Mouse (Mus musculus): Measurements from ENCODE around the gene Ube2r2. TPM values are rescaled to one million over a fixed set of nuclear protein-coding genes. Genes with fewer than 3 reads are reported as not detected.

Ube2r2 gene
- polyA plus RNA-seq, 1 experiment: 37.7 TPM

DNA sequence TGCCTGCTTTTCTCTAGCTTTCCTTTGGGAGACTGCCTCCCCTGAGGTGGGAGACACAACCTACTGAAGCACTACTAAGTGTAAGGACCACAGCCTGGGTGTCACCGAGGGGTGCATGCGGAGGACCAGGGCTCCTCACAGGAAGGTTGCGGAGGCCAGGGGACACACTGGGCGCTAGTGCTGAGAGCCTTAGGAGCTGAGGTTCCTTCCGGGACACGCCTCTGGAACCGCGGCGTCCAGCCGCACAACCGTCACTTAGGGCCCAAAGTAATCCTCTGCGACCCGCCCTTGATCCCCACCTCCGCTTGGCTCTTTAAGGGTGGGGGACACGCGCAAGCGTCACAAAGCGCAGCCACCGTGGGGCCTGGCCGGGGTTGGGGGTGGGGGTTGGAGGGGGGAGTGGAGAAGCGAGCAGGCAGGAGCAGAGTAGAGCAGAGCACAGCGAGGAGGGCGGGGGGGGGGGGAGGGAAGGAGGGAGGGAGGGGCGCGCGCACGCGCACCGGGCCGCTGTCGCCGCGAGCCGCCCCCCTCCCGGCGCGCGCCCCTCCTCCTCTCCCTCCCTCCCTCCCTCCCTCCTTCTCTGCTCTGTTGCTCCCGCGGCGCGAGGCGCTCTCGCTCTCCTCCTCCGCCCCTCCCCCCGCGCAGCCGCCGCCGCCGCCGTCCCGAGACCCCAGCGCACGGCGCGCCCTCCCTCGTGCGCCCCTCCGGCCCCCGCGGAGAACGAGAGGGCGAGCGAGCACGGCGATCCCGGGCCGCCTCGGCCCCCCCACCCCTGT is 420 bp upstream of the Ube2r2 start:
- Histone ChIP-seq H3K4me3 (replicated peaks; ENCODE audit: extremely low read depth, low read depth, low read length) (peak overlapping the region; percentile 90), H3K4me1 (ENCODE audit: control insufficient read depth, insufficient read depth, low read length) (peaks cover 4% of the 10 kb centered on the region)
- 1% methylated on average over 35 of the region's 70 CpGs for WGBS
- DNase-seq: peak; percentile 82
- TF ChIP-seq POLR2A (IDR thresholded peaks at IDR 0.05; ENCODE audit: borderline replicate concordance, extremely low read depth, low read depth, low read length) (peak; percentile 74; the same call in 1 of the 2 replicates), CTCF (IDR thresholded peaks at IDR 0.05; ENCODE audit: insufficient read depth, low read length) (no peak)

DNA sequence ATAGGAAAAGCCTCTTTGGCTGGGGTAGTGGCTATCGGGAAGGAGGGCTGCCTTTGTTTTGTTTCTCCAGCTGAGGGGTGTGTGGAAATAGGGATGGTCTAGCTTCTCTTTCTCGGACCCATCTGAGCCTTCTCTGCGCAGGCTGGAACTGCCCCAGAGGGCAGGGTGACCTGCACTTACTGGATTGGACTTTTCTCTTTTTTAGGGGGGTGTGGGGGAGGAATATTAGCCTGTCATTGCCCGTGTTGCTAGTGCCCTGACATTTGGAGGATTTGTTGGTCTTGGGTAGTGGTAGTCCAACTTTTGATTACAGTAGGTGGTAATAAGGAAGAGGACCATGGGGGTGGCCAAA is 887 bp downstream of the Ube2r2 start:
- DNase-seq: no peak
- peaks cover 4% of the 10 kb centered on the region for H3K4me1 ChIP-seq (ENCODE audit: control insufficient read depth, insufficient read depth, low read length)
- H3K4me3 ChIP-seq (replicated peaks; ENCODE audit: extremely low read depth, low read depth, low read length): peak overlapping the region; percentile 90
- WGBS: 2% methylated on average over 4 of the region's 4 CpGs
- TF ChIP-seq POLR2A (IDR thresholded peaks at IDR 0.05; ENCODE audit: borderline replicate concordance, extremely low read depth, low read depth, low read length) (peak; percentile 53; the same call in 1 of the 2 replicates), CTCF (IDR thresholded peaks at IDR 0.05; ENCODE audit: insufficient read depth, low read length) (no peak)

DNA sequence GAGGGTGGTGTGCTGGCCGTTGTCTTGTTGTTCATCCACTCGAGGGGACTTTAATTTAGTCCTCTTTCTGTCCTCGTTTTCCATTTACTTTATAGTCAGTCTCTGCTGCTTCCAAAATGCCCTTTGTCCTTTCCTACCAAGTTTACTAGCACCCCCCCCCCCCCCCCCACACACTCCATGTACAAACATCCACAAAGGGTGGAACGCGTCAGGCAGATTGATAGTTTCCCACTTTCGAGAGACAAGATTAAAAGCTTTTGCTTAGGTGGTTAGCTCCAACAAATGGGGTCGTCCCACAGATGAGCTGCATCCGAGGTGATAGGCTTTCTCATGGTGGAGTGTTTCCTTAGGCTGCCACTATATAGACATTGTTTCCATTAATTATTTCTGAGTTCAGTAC is 1.3 kb downstream of the Ube2r2 start:
- no peak for TF ChIP-seq CTCF (IDR thresholded peaks at IDR 0.05; ENCODE audit: insufficient read depth, low read length)
- no peak for TF ChIP-seq POLR2A (IDR thresholded peaks at IDR 0.05; ENCODE audit: borderline replicate concordance, extremely low read depth, low read depth, low read length)
- Histone ChIP-seq H3K4me1 (ENCODE audit: control insufficient read depth, insufficient read depth, low read length) (peaks cover 4% of the 10 kb centered on the region), H3K4me3 (replicated peaks; ENCODE audit: extremely low read depth, low read depth, low read length) (peak overlapping the region; percentile 90)
- WGBS: under 1% methylated on average over 8 of the region's 8 CpGs
- DNase-seq: no peak

DNA sequence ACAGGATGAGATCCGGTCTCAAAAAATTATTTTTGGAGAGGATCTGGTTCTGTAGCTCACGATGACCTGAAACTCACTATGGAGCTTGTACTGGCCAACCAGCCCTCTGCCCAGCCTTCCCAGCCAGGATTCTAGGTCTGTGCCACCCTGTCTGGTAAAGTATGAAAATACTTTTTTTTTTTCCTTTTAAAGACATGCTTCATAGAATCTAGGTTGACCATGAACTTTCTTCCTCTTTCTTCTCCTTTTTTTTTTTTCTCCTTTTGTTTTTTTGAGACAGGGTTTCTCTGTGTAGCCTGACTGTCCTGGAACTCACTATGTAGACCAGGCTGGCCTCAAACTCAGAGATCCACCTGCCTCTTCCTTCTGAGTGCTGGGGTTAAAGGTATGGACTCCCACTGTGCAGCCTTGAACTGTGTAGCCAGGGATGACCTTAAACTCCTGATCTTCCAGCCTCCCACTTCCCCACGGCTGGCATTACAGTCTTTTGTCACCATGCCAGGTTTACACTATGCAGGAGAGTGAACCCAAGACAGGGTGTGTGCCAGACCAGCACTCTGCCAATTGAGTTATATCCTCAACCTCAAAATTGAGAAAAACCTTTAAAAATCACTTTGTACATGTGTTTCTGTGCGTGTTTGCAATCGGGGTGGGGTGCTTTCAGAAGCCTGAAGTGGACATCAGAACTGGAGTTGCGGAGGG is 4.8 kb downstream of the Ube2r2 start:
- H3K4me3 ChIP-seq (replicated peaks; ENCODE audit: extremely low read depth, low read depth, low read length): no peak overlapping the region
- WGBS: 72% methylated on average over 6 of the region's 6 CpGs
- peaks cover 8% of the 10 kb centered on the region for H3K4me1 ChIP-seq (ENCODE audit: control insufficient read depth, insufficient read depth, low read length)
- no peak for TF ChIP-seq CTCF (IDR thresholded peaks at IDR 0.05; ENCODE audit: insufficient read depth, low read length)
- no peak for TF ChIP-seq POLR2A (IDR thresholded peaks at IDR 0.05; ENCODE audit: borderline replicate concordance, extremely low read depth, low read depth, low read length)
- no peak for DNase-seq

DNA sequence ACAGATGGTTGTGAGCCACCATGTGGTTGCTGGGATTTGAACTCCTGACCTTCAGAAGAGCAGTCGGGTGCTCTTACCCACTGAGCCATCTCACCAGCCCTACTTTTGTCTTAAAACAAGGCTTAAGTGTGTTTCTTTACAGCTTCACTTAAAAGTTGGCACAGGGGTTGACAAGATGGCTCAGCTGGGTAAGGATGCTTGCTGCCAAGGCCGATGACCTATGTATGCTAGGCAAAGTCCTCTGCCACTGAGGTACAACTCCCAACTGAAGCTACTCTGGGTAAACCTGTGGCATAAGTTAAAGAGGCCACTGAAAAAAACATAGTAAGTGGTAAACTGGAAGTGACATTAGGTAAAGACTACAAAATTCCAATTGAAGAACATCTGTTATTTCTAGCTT is 7.1 kb downstream of the Ube2r2 start:
- H3K4me1 ChIP-seq (ENCODE audit: control insufficient read depth, insufficient read depth, low read length): peaks cover 6% of the 10 kb centered on the region; the same call in 1 of the 2 replicates
- H3K4me3 ChIP-seq (replicated peaks; ENCODE audit: extremely low read depth, low read depth, low read length): no peak overlapping the region
- WGBS: 55% methylated on average over 2 of the region's 2 CpGs
- no peak for TF ChIP-seq POLR2A (IDR thresholded peaks at IDR 0.05; ENCODE audit: borderline replicate concordance, extremely low read depth, low read depth, low read length)
- TF ChIP-seq CTCF (IDR thresholded peaks at IDR 0.05; ENCODE audit: insufficient read depth, low read length): no peak
- DNase-seq: no peak

DNA sequence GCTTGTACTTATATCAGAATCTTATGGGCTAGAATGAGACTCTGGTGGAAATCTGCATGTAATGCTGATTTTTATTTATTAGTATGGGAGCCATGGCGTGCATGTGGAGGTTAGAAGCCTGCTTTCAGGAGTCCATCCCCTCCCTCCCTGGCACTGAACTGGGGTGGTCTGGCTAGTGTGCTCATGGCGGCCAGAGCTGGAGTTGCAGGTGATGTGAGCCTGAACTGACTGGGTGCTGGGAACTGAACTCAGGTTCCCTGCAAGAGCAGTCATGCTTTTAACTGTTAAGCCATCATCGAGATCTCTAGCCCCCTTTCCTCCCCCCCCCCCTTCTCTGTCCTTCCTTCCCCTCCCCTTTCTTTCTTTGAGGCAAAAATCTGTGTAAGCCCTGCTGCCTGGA is 14.3 kb downstream of the Ube2r2 start:
- WGBS: 66% methylated on average over 3 of the region's 3 CpGs
- TF ChIP-seq POLR2A (IDR thresholded peaks at IDR 0.05; ENCODE audit: borderline replicate concordance, extremely low read depth, low read depth, low read length) (no peak), CTCF (IDR thresholded peaks at IDR 0.05; ENCODE audit: insufficient read depth, low read length) (no peak)
- Histone ChIP-seq H3K4me1 (ENCODE audit: control insufficient read depth, insufficient read depth, low read length) (no peaks in the 10 kb centered on the region), H3K4me3 (replicated peaks; ENCODE audit: extremely low read depth, low read depth, low read length) (no peak overlapping the region)
- no peak for DNase-seq

DNA sequence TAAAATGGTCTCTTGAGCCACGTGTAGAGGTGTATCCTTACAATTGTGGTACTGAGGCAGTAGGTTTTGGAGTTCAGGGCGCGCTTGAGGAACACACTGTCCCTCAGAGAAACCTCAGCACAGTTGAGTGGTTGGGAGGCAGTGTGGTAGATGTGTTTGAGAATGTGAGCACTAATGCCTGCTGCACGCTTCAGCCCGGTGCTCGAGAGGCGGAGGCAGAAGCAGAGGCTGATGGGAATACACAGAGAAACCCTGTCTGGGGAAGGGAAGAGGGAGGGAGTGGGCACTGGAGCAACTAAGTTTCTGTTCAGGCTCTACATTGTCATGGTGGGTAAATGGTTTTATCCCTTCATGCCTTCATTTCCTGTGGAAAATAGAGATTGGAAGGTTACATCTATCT is 15.6 kb downstream of the Ube2r2 start:
- DNase-seq: no peak
- Histone ChIP-seq H3K4me1 (ENCODE audit: control insufficient read depth, insufficient read depth, low read length) (no peaks in the 10 kb centered on the region; the same call in 1 of the 2 replicates), H3K4me3 (replicated peaks; ENCODE audit: extremely low read depth, low read depth, low read length) (no peak overlapping the region)
- 74% methylated on average over 7 of the region's 7 CpGs for WGBS
- no peak for TF ChIP-seq CTCF (IDR thresholded peaks at IDR 0.05; ENCODE audit: insufficient read depth, low read length)
- no peak for TF ChIP-seq POLR2A (IDR thresholded peaks at IDR 0.05; ENCODE audit: borderline replicate concordance, extremely low read depth, low read depth, low read length)

DNA sequence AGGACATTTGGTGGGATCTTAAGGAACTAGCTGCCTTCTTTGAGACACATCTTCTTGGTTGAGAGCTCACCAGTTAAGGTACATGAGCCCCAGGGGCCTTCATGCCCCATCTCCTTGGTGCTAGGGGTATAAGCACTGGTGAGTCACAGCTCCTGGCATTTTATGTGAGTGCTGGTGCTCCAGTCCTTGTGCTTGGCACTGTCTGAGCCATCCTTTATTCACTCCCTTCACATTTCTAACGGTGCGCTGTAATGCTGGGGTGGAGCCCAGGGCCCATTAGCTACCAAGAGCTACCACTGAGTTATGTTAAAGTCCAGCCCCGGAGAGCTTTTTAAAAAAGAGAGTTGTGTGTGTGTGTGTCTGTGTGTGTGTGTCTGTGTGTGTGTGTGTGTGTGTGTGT is 17.6 kb downstream of the Ube2r2 start:
- TF ChIP-seq POLR2A (IDR thresholded peaks at IDR 0.05; ENCODE audit: borderline replicate concordance, extremely low read depth, low read depth, low read length) (no peak), CTCF (IDR thresholded peaks at IDR 0.05; ENCODE audit: insufficient read depth, low read length) (no peak)
- no peak overlapping the region for H3K4me3 ChIP-seq (replicated peaks; ENCODE audit: extremely low read depth, low read depth, low read length)
- no peak for DNase-seq
- peaks cover 4% of the 10 kb centered on the region for H3K4me1 ChIP-seq (ENCODE audit: control insufficient read depth, insufficient read depth, low read length)
- WGBS: 63% methylated on average over 3 of the region's 3 CpGs

DNA sequence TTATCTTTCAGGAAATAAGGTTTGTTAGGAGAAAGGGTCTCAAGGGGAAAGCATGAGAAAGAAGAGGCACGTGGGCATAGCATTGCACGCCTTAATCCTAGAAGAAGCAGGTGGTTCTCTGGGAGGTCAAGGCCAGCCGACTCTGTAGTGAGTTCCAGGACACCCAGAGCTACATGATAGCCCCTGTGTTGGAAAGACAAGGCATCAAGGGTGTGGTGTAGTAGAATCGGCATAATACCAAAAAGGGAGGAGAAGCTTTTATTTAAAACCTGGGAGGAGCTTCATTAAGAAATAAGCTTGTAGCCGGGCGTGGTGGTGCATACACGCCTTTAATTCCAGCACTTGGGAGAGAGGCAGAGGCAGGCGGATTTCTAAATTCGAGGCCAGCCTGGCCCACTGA is 21.4 kb downstream of the Ube2r2 start:
- WGBS: 58% methylated on average over 9 of the region's 9 CpGs
- Histone ChIP-seq H3K4me3 (replicated peaks; ENCODE audit: extremely low read depth, low read depth, low read length) (no peak overlapping the region), H3K4me1 (ENCODE audit: control insufficient read depth, insufficient read depth, low read length) (peaks cover 8% of the 10 kb centered on the region)
- no peak for DNase-seq
- TF ChIP-seq POLR2A (IDR thresholded peaks at IDR 0.05; ENCODE audit: borderline replicate concordance, extremely low read depth, low read depth, low read length): no peak
- no peak for TF ChIP-seq CTCF (IDR thresholded peaks at IDR 0.05; ENCODE audit: insufficient read depth, low read length)

DNA sequence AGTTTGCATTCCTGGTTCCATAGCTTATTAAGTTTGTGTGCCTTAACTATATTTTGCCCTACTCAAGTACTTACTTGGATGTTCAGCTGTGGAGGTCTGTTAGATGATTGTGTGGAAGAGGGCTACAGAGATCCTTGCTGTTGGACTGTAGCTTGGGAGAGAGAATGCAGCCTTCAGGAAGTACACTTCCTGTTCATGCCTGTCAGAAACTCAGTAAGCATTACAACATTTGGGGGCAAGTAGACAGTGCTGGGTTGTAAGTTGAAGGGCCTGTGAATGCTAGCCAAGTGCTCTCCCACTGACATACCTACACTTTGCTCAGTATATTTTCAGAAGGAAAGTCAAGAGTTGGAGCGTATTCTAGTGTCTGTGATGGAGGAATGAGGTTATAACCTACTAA is 22.7 kb downstream of the Ube2r2 start:
- WGBS: 66% methylated on average over 1 of the region's 1 CpGs
- peaks cover 8% of the 10 kb centered on the region for H3K4me1 ChIP-seq (ENCODE audit: control insufficient read depth, insufficient read depth, low read length)
- no peak for TF ChIP-seq CTCF (IDR thresholded peaks at IDR 0.05; ENCODE audit: insufficient read depth, low read length)
- TF ChIP-seq POLR2A (IDR thresholded peaks at IDR 0.05; ENCODE audit: borderline replicate concordance, extremely low read depth, low read depth, low read length): no peak
- H3K4me3 ChIP-seq (replicated peaks; ENCODE audit: extremely low read depth, low read depth, low read length): no peak overlapping the region
- no peak for DNase-seq
